Mouse (Mus musculus) heart, adult 2 months (tissue): ENCODE measurements around the gene Mrpl42.

ENCODE experiments used
- CTCF ChIP-seq: fragments of 200-600 bp; IDR thresholded peaks from 2 replicates; pipeline ENCODE4 v1.8.1; 2022; ENCODE audit warnings: antibody characterized with exemption, mild to moderate bottlenecking, moderate library complexity
- EP300 ChIP-seq: fragments of 200-500 bp; IDR thresholded peaks from 2 replicates; pipeline ENCODE4 v1.6.1; 2011; ENCODE audit warnings: low read depth, low read length, control low read depth; ENCODE audit not compliant: insufficient read depth
- POLR2A ChIP-seq: fragments of 200-500 bp; IDR thresholded peaks from 2 replicates; pipeline ENCODE4 v1.6.1; 2011; ENCODE audit warnings: mild to moderate bottlenecking, low read depth, low read length, control low read depth; ENCODE audit not compliant: insufficient read depth

GRCm38 (mm10) chr10:95544651-95545050 is 42.9 kb upstream of the Mrpl42 start:
- no peak for TF ChIP-seq CTCF
- no peak for TF ChIP-seq POLR2A
- no peak for TF ChIP-seq EP300
